Mouse (Mus musculus) cerebellum, adult 8-10 months (tissue): ENCODE data around the gene Mthfd1l.

Experiments used
- DNase-seq: peaks from one replicate; pipeline ENCODE4 v3.0.0; 2022

Gene Mthfd1l

GRCm38 (mm10) chr10:3978792-3979488, 6.0 kb downstream of the Mthfd1l start:
- DNase-seq: peak; percentile 93

- DNase-seq: no peak
Observed at GRCm38 (mm10) chr10:3980231-3980630, 7.3 kb downstream of the Mthfd1l start.

GRCm38 (mm10) chr10:3990295-3990883, 17.5 kb downstream of the Mthfd1l start:
- DNase-seq: no peak

GRCm38 (mm10) chr10:3993365-3994102, 20.6 kb downstream of the Mthfd1l start:
- no peak for DNase-seq

- no peak for DNase-seq
Observed at GRCm38 (mm10) chr10:3995277-3995676, 22.4 kb downstream of the Mthfd1l start.

- DNase-seq: peak; percentile 49
Observed at GRCm38 (mm10) chr10:3996170-3996876, 23.4 kb downstream of the Mthfd1l start.

GRCm38 (mm10) chr10:3997851-3998426, 25.0 kb downstream of the Mthfd1l start:
- DNase-seq: no peak

GRCm38 (mm10) chr10:4002711-4003110, 29.8 kb downstream of the Mthfd1l start:
- DNase-seq: no peak

GRCm38 (mm10) chr10:4005191-4005590, 32.3 kb downstream of the Mthfd1l start:
- no peak for DNase-seq

- no peak for DNase-seq
Observed at GRCm38 (mm10) chr10:4006296-4007015, 33.5 kb downstream of the Mthfd1l start.

- DNase-seq: no peak
Observed at GRCm38 (mm10) chr10:4022628-4023303, 49.8 kb downstream of the Mthfd1l start.

- DNase-seq: no peak
Observed at GRCm38 (mm10) chr10:4026616-4027015, 53.7 kb downstream of the Mthfd1l start.

- DNase-seq: no peak
Observed at GRCm38 (mm10) chr10:4027466-4027865, 54.5 kb downstream of the Mthfd1l start.

GRCm38 (mm10) chr10:4028851-4029442, 56.0 kb downstream of the Mthfd1l start:
- DNase-seq: no peak

GRCm38 (mm10) chr10:4033761-4034160, 60.8 kb downstream of the Mthfd1l start:
- DNase-seq: no peak

GRCm38 (mm10) chr10:4036476-4036875, 63.6 kb downstream of the Mthfd1l start:
- no peak for DNase-seq

- no peak for DNase-seq
Observed at GRCm38 (mm10) chr10:4037066-4037465, 64.1 kb downstream of the Mthfd1l start.

GRCm38 (mm10) chr10:4038576-4038975, 65.7 kb downstream of the Mthfd1l start:
- DNase-seq: no peak

GRCm38 (mm10) chr10:4041691-4042090, 68.8 kb downstream of the Mthfd1l start:
- DNase-seq: peak; percentile 59

GRCm38 (mm10) chr10:4044421-4044820, 71.5 kb downstream of the Mthfd1l start:
- no peak for DNase-seq

- no peak for DNase-seq
Observed at GRCm38 (mm10) chr10:4046496-4046895, 73.6 kb downstream of the Mthfd1l start.
